Mouse (Mus musculus) forebrain, postnatal 0 days (tissue): ENCODE results near the gene Eef2k. TPM values are rescaled to one million over a fixed set of nuclear protein-coding genes. Genes with fewer than 3 reads are reported as not detected.

Source experiments
- ATAC-seq: fragments of 200-750 bp; cut with Nextera tagmentation; 2 replicates; pipeline ENCODE4 v1.8.0; 2017; ENCODE audit warnings: mild to moderate bottlenecking, moderate library complexity
- DNase-seq: peaks from one replicate; pipeline ENCODE4 v3.0.0-alpha.2; 2015
- H3K27ac ChIP-seq: fragments of 300-500 bp; sonication (generic); 2 replicates; pipeline ENCODE4 v1.5.1; 2014; ENCODE audit warnings: low read depth, mild to moderate bottlenecking, antibody characterized with exemption, low read length, moderate library complexity, mixed read lengths
- H3K27me3 ChIP-seq: fragments of 300-500 bp; sonication (generic); 2 replicates; pipeline ENCODE4 v1.6.1; 2014; ENCODE audit warnings: mild to moderate bottlenecking, low read length, mixed read lengths; ENCODE audit not compliant: insufficient read depth
- H3K36me3 ChIP-seq: fragments of 300-500 bp; sonication (generic); 2 replicates; pipeline ENCODE4 v1.6.1; 2014; ENCODE audit warnings: mild to moderate bottlenecking, moderate library complexity; ENCODE audit not compliant: insufficient read depth
- H3K4me1 ChIP-seq: fragments of 300-500 bp; sonication (generic); 2 replicates; pipeline ENCODE4 v1.6.1; 2014; ENCODE audit warnings: antibody characterized with exemption; ENCODE audit not compliant: insufficient read depth
- H3K4me2 ChIP-seq: fragments of 300-500 bp; sonication (generic); 2 replicates; pipeline ENCODE4 v1.6.1; 2014; ENCODE audit warnings: low read depth, mild to moderate bottlenecking, moderate library complexity
- H3K4me3 ChIP-seq: fragments of 300-500 bp; sonication (generic); 2 replicates; pipeline ENCODE4 v1.5.1; 2014; ENCODE audit warnings: low read depth, low read length, mixed read lengths
- H3K9ac ChIP-seq: fragments of 300-500 bp; sonication (generic); 2 replicates; pipeline ENCODE4 v1.6.1; 2014; ENCODE audit warnings: mild to moderate bottlenecking
- H3K9me3 ChIP-seq: fragments of 300-500 bp; sonication (generic); 2 replicates; pipeline ENCODE4 v1.6.1; 2016; ENCODE audit warnings: low read length
- CTCF ChIP-seq: sonication (generic); IDR thresholded peaks from 2 replicates; pipeline ENCODE4 v1.5.1; 2016; ENCODE audit warnings: antibody characterized with exemption, control low read depth, low read depth
- WGBS: fragments of 180-500 bp; shearing (Covaris S2); extraction: QIAGEN DNeasy Blood & Tissue Kit; methylation state at CpG from one replicate; pipeline ENCODE4 v1.1.7; 2014; 5-methylcytosine and 5-hydroxymethylcytosine counted together
- polyA plus RNA-seq: library from polyadenylated mRNA; unstranded; fragments of >200 nt; fragmentation: Nextera tagmentation; extraction: Ambion mirVana; gene quantifications from 2 replicates; pipeline ENCODE4 v1.2.1, GENCODE M21; 2015
- total RNA-seq: library from RNA; depleted of rRNA; stranded (reverse); fragments of >200 nt; gene quantifications from 2 replicates; pipeline ENCODE4 v1.2.3, GENCODE M21; 2014

Eef2k gene
- total and polyA plus RNA-seq, 2 experiments from 2014 or later: 35.4 to 56.4 TPM

DNA sequence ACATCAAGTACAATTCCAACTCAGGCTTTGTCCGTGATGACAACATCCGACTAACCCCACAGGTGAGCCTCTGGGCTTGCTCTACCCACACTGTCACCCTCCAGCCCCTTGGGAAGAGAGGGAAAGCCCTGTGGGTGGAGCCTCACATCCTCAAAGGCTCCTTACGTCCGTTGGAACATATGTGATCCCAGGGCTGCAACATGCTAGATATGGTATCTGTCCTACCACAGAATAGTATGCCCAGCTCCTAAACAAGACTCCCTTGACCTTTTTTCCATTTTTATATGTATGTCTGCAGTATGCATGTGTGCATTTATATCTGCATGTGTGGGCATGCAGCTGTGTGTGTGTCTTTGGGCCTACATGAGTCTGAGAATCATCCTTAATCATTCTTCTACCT, 42.1 kb downstream of the Eef2k start:
- Histone ChIP-seq H3K9me3 (no peaks in the 10 kb centered on the region), H3K36me3 (peaks cover 84% of the 10 kb centered on the region), H3K4me1 (no peaks in the 10 kb centered on the region), H3K9ac (no peak overlapping the region), H3K4me2 (no peak overlapping the region), H3K27ac (no peak overlapping the region), H3K4me3 (no peak overlapping the region), H3K27me3 (no peaks in the 10 kb centered on the region)
- WGBS: 95% methylated on average over 4 of the region's 4 CpGs
- no peak for TF ChIP-seq CTCF
- no peak for DNase-seq
- no peak for ATAC-seq

DNA sequence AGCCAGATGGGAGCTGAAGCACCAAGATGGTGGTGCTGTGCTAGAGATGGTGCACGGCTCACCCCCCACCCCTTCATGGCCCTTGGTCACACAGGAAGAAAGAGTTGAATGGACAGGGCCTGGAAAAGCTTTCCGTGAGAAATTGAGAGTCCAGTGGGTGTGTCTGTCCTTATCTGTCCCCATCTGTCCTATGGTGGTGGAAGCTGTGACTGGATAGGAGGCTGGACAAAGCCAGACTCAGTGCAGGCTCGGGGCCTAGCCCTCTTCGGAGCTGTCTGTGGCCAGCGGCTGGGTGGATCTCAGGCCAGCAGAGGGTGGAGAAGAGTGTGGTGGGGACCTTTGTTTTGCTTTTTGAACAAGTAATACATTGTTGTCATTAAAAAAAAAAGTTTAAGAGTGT, 50.5 kb downstream of the Eef2k start:
- no peak for TF ChIP-seq CTCF

DNA sequence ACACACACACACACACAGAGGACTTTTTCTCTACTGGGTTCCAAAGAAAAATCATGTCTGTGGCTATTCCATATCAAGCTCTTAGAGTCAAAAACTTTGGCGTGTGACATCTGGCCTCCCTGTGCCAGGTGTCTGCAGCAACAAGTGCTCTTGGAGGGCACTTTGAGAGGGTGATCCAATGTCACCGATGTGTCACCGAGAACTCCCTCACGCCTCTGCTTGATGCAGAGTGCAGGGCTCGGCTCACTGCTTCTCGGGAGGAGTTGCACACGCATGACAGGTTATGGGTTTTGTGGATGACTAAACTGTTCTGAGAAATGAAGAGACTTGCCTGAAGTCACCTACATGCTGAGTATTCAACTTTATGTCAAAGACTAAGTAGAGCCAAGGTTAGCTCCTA, 54.4 kb downstream of the Eef2k start:
- Histone ChIP-seq H3K9me3 (no peaks in the 10 kb centered on the region), H3K4me3 (no peak overlapping the region), H3K27ac (no peak overlapping the region), H3K27me3 (no peaks in the 10 kb centered on the region), H3K36me3 (peaks cover 71% of the 10 kb centered on the region), H3K4me2 (no peak overlapping the region), H3K4me1 (no peaks in the 10 kb centered on the region), H3K9ac (no peak overlapping the region)
- WGBS: 95% methylated on average over 7 of the region's 7 CpGs
- DNase-seq: no peak
- TF ChIP-seq CTCF: no peak
- ATAC-seq: no peak

More for the DNA sequence above, 50.5 kb downstream of the Eef2k start:
- ATAC-seq (no peak), DNase-seq (no peak)
- no peak overlapping the region for H3K4me2 ChIP-seq
- H3K4me3 ChIP-seq: no peak overlapping the region
- H3K9me3 ChIP-seq: no peaks in the 10 kb centered on the region
- no peaks in the 10 kb centered on the region for H3K4me1 ChIP-seq
- H3K27ac ChIP-seq: no peak overlapping the region
- no peak overlapping the region for H3K9ac ChIP-seq
- H3K36me3 ChIP-seq: peaks cover 77% of the 10 kb centered on the region
- H3K27me3 ChIP-seq: no peaks in the 10 kb centered on the region
- WGBS: 80% methylated on average over 5 of the region's 5 CpGs

DNA sequence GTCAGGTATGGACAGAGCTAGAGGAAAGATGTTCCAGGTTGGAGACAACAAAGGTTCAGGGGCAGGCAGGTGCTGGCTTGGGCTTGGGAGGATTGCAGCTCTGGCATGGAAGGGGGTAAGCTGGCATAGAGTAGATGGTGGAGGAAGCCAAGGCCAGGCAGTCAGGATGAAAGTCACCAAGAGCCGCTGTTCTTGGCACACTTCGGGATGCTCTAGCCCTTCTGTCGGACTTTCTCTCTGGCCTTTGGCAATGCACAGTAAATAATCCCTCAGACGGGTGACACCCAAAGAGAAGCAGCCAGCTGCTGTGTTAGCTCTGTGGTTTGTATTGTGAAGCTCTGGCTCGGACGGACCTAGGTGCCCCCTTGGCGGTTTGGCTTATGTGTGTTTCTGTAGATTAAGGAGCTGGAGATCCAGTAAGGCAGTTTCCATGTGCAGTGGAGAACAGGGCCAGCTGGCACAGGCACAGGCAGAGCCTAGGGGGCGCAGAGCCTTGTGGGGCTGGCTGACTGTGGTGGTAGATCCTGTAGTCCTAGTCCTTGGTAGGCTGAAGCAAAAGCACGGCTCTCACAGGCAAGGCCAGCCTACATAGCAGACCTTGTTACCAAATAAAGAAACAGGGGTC, 55.2 kb downstream of the Eef2k start:
- ATAC-seq (no peak), DNase-seq (no peak)
- peaks cover 67% of the 10 kb centered on the region for H3K36me3 ChIP-seq

DNA sequence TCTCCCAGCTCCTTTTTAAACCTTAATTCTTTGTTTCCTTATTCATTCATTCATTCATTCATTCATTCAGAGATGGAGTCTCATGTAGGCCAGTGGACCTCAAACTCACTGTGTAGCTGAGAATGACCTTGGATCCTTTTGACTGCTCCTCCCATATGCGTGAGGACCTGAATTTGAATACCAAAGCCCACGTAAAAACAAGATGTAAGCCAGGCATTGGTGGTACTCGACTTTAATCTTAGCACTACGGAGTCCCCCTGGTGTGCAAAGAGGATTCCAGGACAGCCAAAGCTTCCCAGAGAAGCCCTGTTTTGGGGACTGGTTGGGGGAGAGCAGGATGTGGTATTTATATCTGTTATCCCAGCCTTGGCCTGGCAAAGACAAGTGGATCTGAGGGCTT, 57.6 kb downstream of the Eef2k start:
- WGBS: 70% methylated on average over 4 of the region's 4 CpGs
- no peaks in the 10 kb centered on the region for H3K27me3 ChIP-seq
- no peak overlapping the region for H3K4me3 ChIP-seq
- H3K4me2 ChIP-seq: no peak overlapping the region
- H3K9me3 ChIP-seq: no peaks in the 10 kb centered on the region
- DNase-seq: no peak
- no peak for TF ChIP-seq CTCF
- no peak overlapping the region for H3K27ac ChIP-seq
- H3K4me1 ChIP-seq: no peaks in the 10 kb centered on the region
- H3K36me3 ChIP-seq: peaks cover 61% of the 10 kb centered on the region
- H3K9ac ChIP-seq: no peak overlapping the region
- no peak for ATAC-seq

More for the DNA sequence above, 55.2 kb downstream of the Eef2k start:
- no peak overlapping the region for H3K4me3 ChIP-seq
- WGBS: 77% methylated on average over 9 of the region's 9 CpGs
- H3K4me1 ChIP-seq: no peaks in the 10 kb centered on the region
- no peak for TF ChIP-seq CTCF
- H3K27me3 ChIP-seq: no peaks in the 10 kb centered on the region
- no peak overlapping the region for H3K4me2 ChIP-seq
- no peak overlapping the region for H3K27ac ChIP-seq
- no peak overlapping the region for H3K9ac ChIP-seq
- H3K9me3 ChIP-seq: no peaks in the 10 kb centered on the region

DNA sequence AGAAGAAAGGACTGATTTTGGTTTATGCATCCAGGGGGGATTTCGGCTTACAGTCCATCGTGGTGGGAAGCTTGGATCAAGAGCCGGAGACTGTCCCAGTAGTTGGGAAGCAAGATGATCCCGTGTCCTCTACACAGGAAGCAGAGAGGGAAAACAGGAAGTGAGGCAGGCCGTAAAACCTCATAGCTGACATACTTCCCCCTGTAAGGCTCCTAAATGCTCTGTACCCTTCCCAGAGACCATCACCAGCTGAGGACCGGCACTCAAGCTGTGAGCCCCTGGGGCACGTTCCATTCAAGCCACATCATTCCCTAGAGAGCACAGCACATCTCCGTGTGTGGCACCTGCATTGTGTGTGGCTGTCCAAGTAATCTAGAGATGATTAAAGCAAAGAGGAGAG, 59.1 kb downstream of the Eef2k start:
- no peaks in the 10 kb centered on the region for H3K9me3 ChIP-seq
- 48% methylated on average over 8 of the region's 8 CpGs for WGBS
- H3K36me3 ChIP-seq: peaks cover 48% of the 10 kb centered on the region
- H3K27ac ChIP-seq: no peak overlapping the region
- no peaks in the 10 kb centered on the region for H3K4me1 ChIP-seq
- DNase-seq: no peak
- no peak overlapping the region for H3K4me2 ChIP-seq
- no peak overlapping the region for H3K4me3 ChIP-seq
- ATAC-seq: no peak
- no peak for TF ChIP-seq CTCF
- no peak overlapping the region for H3K9ac ChIP-seq
- H3K27me3 ChIP-seq: no peaks in the 10 kb centered on the region

DNA sequence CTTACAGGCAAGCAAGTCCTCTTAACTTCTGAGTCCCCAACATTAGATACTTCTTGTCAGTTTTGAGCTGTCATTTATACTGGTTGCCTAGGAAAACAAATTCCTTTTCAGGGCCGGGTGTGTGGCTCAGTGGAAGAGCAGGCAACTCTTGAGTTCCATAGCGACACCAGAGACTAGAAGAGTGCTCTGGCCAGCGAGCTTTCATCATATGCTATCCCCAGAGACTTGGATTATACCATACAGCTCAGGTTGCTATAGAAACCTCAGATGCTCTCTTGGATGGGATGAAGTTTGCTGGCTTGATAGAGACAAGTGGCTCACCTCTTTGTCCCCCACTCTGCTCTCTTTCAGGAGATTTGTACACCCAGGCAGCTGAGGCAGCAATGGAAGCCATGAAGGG, 60.3 kb downstream of the Eef2k start:
- H3K9ac ChIP-seq: no peak overlapping the region
- H3K9me3 ChIP-seq: no peaks in the 10 kb centered on the region
- H3K27me3 ChIP-seq: no peaks in the 10 kb centered on the region
- H3K4me2 ChIP-seq: no peak overlapping the region
- no peaks in the 10 kb centered on the region for H3K4me1 ChIP-seq
- no peak for DNase-seq
- WGBS: 50% methylated on average over 3 of the region's 3 CpGs
- no peak for TF ChIP-seq CTCF
- peaks cover 39% of the 10 kb centered on the region for H3K36me3 ChIP-seq
- no peak overlapping the region for H3K4me3 ChIP-seq
- H3K27ac ChIP-seq: no peak overlapping the region
- ATAC-seq: no peak
